Mouse (Mus musculus) thymus, adult 2 months (tissue): ENCODE measurements around the gene Pxylp1.

Source experiments
- CTCF ChIP-seq: fragments of 200-500 bp; IDR thresholded peaks from 2 replicates; pipeline ENCODE4 v1.5.1; 2012; ENCODE audit warnings: mild to moderate bottlenecking, control low read depth, low read length, moderate library complexity, borderline replicate concordance; ENCODE audit not compliant: control insufficient read depth, poor library complexity, insufficient read depth; ENCODE audit errors: extremely low read depth
- POLR2A ChIP-seq: fragments of 200-500 bp; IDR thresholded peaks from 2 replicates; pipeline ENCODE4 v1.6.1; 2012; ENCODE audit warnings: mild to moderate bottlenecking, low read length, control low read depth, moderate library complexity; ENCODE audit not compliant: control insufficient read depth, poor library complexity, insufficient read depth; ENCODE audit errors: extremely low read depth

GRCm38 (mm10) chr9:96909503-96909902, 17.0 kb upstream of the Pxylp1 start:
- TF ChIP-seq CTCF = no peak
- no peak for TF ChIP-seq POLR2A
